Mouse (Mus musculus) urinary bladder, postnatal 4 days (tissue): ENCODE results near the gene Rasgef1a.
A peak's percentile ranks its signal among the peaks of the same experiment; 100 is the strongest.

Experiments used
- DNase-seq, 2 experiments: peaks; one replicate each; pipeline ENCODE4 v3.0.0; 2021 to 2022; ENCODE audit warnings: low spot score in 2 of 2

The Rasgef1a gene

GRCm38 (mm10) chr6:118027036-118027435 is 15.8 kb downstream of the Rasgef1a start:
- DNase-seq, result no peak

- DNase-seq, result no peak
These were observed 20.2 kb downstream of the Rasgef1a start for GRCm38 (mm10) chr6:118031467-118031866.

- no peak for DNase-seq
These were observed 24.4 kb downstream of the Rasgef1a start for GRCm38 (mm10) chr6:118035639-118036038.

- no peak for DNase-seq
These were observed 25.0 kb downstream of the Rasgef1a start for GRCm38 (mm10) chr6:118036118-118036805.

- no peak for DNase-seq
These were observed 25.6 kb downstream of the Rasgef1a start for GRCm38 (mm10) chr6:118036866-118037265.

- DNase-seq, result no peak
These were observed 33.9 kb downstream of the Rasgef1a start for GRCm38 (mm10) chr6:118045180-118045579.

- DNase-seq, result no peak
These were observed 34.7 kb downstream of the Rasgef1a start for GRCm38 (mm10) chr6:118045892-118046291.

- DNase-seq, result no peak
These were observed 35.3 kb downstream of the Rasgef1a start for GRCm38 (mm10) chr6:118046511-118046910.

- DNase-seq, result no peak
These were observed 35.7 kb downstream of the Rasgef1a start for GRCm38 (mm10) chr6:118046924-118047323.

GRCm38 (mm10) chr6:118047811-118048505 is 36.7 kb downstream of the Rasgef1a start:
- no peak for DNase-seq

- no peak for DNase-seq
These were observed 38.5 kb downstream of the Rasgef1a start for GRCm38 (mm10) chr6:118049776-118050175.

GRCm38 (mm10) chr6:118051474-118051873 is 40.2 kb downstream of the Rasgef1a start:
- no peak for DNase-seq

GRCm38 (mm10) chr6:118055209-118055608 is 44.0 kb downstream of the Rasgef1a start:
- DNase-seq, result no peak

GRCm38 (mm10) chr6:118061266-118061665 is 50.0 kb downstream of the Rasgef1a start:
- no peak for DNase-seq

GRCm38 (mm10) chr6:118063266-118063665 is 52.0 kb downstream of the Rasgef1a start:
- DNase-seq, result no peak

GRCm38 (mm10) chr6:118064968-118065530 is 53.8 kb downstream of the Rasgef1a start:
- peak in 1 of 2 experiments; percentile 72 for DNase-seq

- DNase-seq, result no peak
These were observed 54.6 kb downstream of the Rasgef1a start for GRCm38 (mm10) chr6:118065837-118066198.

GRCm38 (mm10) chr6:118066199-118067081 is 55.2 kb downstream of the Rasgef1a start:
- DNase-seq, result no peak

GRCm38 (mm10) chr6:118067720-118068119 is 56.5 kb downstream of the Rasgef1a start:
- DNase-seq, result no peak

GRCm38 (mm10) chr6:118070321-118071012 is 59.2 kb downstream of the Rasgef1a start:
- no peak for DNase-seq

- no peak for DNase-seq
These were observed 59.7 kb downstream of the Rasgef1a start for GRCm38 (mm10) chr6:118071013-118071350.

- DNase-seq, result no peak
These were observed 60.2 kb downstream of the Rasgef1a start for GRCm38 (mm10) chr6:118071416-118071815.
